Mouse (Mus musculus) brain, embryonic 18.5 days (tissue): ENCODE data around the gene Aqp5.

Experiments used
- DNase-seq: peaks from one replicate; pipeline ENCODE4 v3.0.0-alpha.2; 2012; ENCODE audit warnings: low read depth, low spot score

Gene Aqp5

GRCm38 (mm10) chr15:99590429-99591084 is at the start of gene Aqp5:
TSS of gene Aqp5 (plus strand) at chr15:99590782.
- no peak for DNase-seq

- no peak for DNase-seq
Measured at GRCm38 (mm10) chr15:99544047-99544446, 46.5 kb upstream of the Aqp5 start.

- no peak for DNase-seq
Measured at GRCm38 (mm10) chr15:99546596-99546995, 44.0 kb upstream of the Aqp5 start.

- DNase-seq, result no peak
Measured at GRCm38 (mm10) chr15:99547732-99548131, 42.9 kb upstream of the Aqp5 start.

- no peak for DNase-seq
Measured at GRCm38 (mm10) chr15:99549901-99550300, 40.7 kb upstream of the Aqp5 start.

GRCm38 (mm10) chr15:99553767-99554166 is 36.8 kb upstream of the Aqp5 start:
- DNase-seq, result no peak

GRCm38 (mm10) chr15:99558947-99559346 is 31.6 kb upstream of the Aqp5 start:
- no peak for DNase-seq

- no peak for DNase-seq
Measured at GRCm38 (mm10) chr15:99560246-99560645, 30.3 kb upstream of the Aqp5 start.

- no peak for DNase-seq
Measured at GRCm38 (mm10) chr15:99567371-99567770, 23.2 kb upstream of the Aqp5 start.

- no peak for DNase-seq
Measured at GRCm38 (mm10) chr15:99568682-99569081, 21.9 kb upstream of the Aqp5 start.

GRCm38 (mm10) chr15:99569123-99569522 is 21.5 kb upstream of the Aqp5 start:
- DNase-seq, result no peak

GRCm38 (mm10) chr15:99578802-99579485 is 11.6 kb upstream of the Aqp5 start, which contains the start of gene Aqp2:
TSS of gene Aqp2 (plus strand) at chr15:99579055.
- no peak for DNase-seq

- DNase-seq, result no peak
Measured at GRCm38 (mm10) chr15:99583463-99584344, 6.9 kb upstream of the Aqp5 start.

- DNase-seq, result no peak
Measured at GRCm38 (mm10) chr15:99584407-99585202, 6.0 kb upstream of the Aqp5 start.

- no peak for DNase-seq
Measured at GRCm38 (mm10) chr15:99585741-99586140, 4.8 kb upstream of the Aqp5 start.

GRCm38 (mm10) chr15:99586525-99586924 is 4.1 kb upstream of the Aqp5 start:
- DNase-seq, result no peak

GRCm38 (mm10) chr15:99589237-99589636 is 1.3 kb upstream of the Aqp5 start:
- no peak for DNase-seq

GRCm38 (mm10) chr15:99589704-99590103 is 878 bp upstream of the Aqp5 start:
- no peak for DNase-seq

- no peak for DNase-seq
Measured at GRCm38 (mm10) chr15:99592177-99592576, 1.6 kb downstream of the Aqp5 start.

- DNase-seq, result no peak
Measured at GRCm38 (mm10) chr15:99592877-99593276, 2.3 kb downstream of the Aqp5 start.

GRCm38 (mm10) chr15:99594951-99595350 is 4.4 kb downstream of the Aqp5 start:
- DNase-seq, result no peak
